Mouse (Mus musculus) R1 (cell line): ENCODE data around the gene Fggy.

Experiments used
- DNase-seq: peaks from one replicate; pipeline ENCODE4 v3.0.0-alpha.2; 2018; ENCODE audit warnings: low read depth, low spot score

Gene Fggy

GRCm38 (mm10) chr4:95557333-95557956 lies at the start of gene Fggy:
TSS of gene Fggy (plus strand) at chr4:95557507.
- peak; percentile 95 for DNase-seq

DNA sequence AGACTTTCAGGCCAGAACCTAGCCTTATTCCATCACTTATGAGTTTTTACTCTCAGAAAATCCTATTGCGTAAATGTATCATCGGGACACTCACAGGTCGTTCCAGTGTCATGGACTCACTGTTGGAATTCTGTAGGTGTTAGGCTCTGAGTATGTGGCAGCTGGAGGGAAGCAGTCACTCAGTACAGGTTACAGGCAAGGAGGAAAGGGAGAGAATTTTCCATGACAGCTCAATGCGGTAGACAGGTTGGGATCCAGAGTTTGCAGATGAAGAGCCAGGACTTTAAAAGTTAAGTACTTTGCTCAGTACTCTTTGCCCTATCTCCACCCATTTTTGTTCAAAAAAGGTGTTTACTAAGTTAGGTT lies 49.4 kb upstream of the Fggy start:
- DNase-seq = no peak

- DNase-seq = no peak
Measured at GRCm38 (mm10) chr4:95518382-95518781, 38.9 kb upstream of the Fggy start.

DNA sequence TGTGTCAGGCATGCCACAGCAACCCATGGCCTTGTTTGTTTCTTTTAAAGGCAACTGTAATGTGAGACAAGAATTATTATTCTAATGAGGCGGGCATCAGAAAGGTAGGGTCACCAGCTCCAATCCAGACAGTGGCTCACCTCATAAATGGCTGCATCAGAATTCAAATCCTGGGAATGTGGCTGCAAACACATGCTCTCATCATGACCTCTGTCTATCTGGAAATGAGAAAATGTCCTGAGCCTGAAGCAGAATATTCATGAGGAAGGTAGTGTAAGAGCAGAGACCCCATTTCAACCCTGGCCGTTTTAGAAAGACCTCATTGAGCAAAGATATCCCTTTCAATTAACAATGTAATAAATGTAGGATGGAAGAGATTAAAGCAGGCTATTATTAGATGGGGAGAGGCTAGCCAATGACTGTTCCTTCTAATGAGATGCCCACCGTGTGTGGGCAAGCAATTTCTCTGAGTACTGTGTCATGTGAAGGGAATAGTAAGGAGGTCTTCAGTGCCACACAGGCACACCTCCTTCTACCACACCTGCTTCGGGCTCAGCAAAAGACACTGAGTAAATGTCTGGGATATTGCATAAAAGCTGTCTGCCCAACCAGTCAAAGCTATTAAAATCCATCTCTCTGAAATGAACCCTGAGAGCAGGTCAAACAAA lies 37.2 kb upstream of the Fggy start:
- no peak for DNase-seq

DNA sequence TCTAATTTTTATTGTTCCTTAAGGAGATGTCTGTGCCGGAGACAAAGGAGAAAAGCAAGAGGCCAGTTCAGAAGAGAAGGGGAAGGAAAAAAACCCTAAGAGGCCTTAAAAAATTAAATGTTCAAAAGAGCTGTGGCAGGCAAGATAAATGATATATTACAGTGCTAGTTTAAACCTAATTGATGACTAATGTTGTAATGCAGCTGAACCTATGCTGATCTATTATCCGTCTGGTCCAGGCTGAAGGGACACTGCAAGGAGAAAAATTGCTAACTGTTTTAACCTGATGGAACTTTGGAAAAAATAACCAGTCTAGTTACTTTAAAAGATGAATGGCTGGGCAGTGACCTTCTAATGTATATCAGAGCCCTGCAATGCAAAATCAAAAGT lies 36.7 kb upstream of the Fggy start:
- DNase-seq = no peak

- DNase-seq = no peak
Measured at GRCm38 (mm10) chr4:95526588-95526987, 30.7 kb upstream of the Fggy start.

- peak; percentile 25 for DNase-seq
Measured at GRCm38 (mm10) chr4:95530757-95531156, 26.6 kb upstream of the Fggy start.

- DNase-seq = no peak
Measured at GRCm38 (mm10) chr4:95533946-95534345, 23.4 kb upstream of the Fggy start.

DNA sequence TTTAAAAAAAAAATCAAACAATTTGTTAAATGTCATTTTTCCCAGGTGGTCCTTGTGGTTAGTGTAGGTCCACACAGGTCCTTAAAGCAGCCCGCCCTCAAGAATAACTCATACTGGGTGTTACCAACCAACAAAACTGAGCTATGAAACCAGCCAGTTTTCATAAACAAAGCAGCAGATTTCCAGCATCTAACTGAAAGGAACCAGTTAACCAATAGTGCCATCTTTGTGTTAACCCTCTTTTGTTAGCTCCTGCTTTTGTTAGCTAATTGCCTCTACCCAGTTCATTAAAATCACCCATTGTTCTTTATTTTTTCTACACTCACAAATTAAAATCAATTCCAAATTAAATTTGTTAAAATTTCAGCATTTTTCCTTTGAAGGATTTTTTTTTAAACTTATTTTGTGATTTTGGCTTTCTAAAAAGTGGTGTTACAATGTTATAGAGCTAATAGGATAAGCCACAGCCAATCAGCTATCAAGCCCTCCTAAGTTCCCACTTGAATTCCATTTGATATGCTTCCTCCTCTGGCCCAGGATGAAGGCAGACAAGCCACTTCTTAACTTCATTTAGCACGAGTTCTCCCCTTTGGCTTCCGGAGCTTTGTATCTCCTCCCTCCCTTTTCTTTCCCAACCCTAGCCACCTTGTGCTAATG lies 15.8 kb upstream of the Fggy start:
- no peak for DNase-seq

- DNase-seq = no peak
Measured at GRCm38 (mm10) chr4:95542039-95542790, 15.1 kb upstream of the Fggy start.

- no peak for DNase-seq
Measured at GRCm38 (mm10) chr4:95543529-95543928, 13.8 kb upstream of the Fggy start.

DNA sequence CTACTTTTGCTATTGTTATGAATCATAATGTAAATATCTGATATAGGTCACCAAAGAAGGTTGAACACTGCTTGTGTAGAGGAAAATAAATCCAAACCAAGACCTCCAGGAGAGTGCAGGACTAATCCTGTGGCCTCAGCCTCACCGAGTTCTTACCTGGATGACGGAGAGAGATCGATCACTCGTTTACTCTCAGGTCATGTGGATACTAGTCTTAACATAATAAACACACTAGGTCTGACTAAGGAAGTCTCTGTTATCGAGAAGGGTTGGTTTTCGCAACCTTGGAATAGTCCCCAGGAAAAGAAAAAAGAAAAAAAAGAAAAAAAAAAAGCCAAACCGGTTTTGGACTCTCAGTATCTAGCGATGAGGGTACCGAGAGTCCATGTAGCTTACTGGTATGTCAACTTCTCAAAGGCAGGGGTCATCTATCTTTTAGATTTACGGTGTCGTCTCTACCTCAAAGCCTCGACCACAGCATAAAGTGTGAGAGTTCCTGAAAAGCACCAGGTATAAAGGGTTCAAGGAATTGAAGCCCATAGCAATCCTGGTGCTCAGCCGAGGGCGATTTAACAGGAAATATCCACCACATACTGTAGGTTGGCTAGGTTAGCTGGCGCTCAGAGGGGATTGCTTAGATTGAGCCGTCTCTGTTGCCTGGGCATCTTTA lies 509 bp upstream of the Fggy start:
- DNase-seq = no peak

DNA sequence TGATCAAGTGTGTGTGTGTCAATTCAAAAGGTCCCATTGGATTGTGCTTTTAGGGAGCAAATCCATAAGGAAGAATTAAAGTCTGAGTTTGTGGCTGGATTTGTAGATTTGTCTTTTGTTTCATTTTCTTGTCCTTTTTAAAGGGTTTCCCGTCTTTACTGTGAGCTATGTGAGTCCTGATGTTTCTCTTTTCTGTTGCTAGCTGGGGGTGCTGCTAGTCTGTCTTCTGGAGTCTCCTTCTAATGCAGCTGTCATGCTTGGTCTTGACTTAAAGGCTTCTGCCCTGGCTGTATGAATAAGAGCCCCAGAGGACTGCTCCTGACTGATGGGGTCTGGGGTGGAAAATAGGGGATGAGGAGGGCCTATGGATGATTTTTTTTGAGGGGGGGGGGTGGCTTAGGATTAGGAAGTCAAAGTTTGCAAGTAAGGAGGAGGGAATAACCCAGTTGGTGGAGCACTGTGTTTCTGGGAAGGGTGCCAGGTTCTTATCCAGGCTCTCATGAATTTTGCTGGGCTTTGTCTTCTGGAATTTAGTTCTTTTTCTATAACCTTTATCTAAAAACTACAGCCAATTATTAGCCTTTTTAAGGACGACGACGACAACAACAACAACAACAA lies 1.1 kb downstream of the Fggy start:
- DNase-seq = no peak

DNA sequence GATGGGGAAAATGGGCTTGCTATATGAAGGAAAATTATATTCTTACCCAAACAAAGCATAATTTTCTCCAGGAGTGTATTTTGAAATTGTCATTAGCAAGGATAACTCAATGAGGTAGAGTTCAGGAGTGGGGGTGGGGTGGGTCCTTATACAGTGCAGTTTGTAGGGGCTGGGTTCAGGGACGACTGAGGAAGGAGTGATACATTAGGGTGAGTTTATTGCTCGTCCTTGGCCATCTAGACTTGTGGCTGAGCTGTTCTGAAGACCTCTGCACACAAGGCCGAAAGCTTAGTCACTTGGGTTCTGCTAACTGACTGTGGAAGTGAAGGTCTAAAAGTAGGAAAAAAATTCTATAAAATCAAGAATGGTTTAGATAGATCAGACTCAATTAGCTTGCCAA lies 14.3 kb downstream of the Fggy start:
- DNase-seq = no peak

DNA sequence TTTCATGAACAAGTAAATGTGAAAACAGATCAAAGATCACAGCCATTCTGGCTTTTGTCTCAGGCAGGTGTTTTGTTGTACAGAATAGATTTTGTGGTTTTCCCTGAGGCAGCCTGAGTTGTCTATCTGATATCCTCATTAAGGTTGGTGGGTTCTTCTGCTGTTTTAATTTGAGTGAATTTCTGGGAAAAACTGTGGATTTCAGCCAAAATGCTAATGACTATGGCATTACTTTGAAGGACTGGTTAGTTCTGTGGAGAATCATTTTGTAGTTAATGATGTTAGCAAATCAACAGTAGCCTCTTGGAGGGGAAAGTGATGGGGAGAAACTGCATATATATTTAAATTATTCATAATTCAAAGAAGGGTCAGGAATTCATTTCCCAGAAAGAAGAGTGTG lies 16.4 kb downstream of the Fggy start:
- no peak for DNase-seq

DNA sequence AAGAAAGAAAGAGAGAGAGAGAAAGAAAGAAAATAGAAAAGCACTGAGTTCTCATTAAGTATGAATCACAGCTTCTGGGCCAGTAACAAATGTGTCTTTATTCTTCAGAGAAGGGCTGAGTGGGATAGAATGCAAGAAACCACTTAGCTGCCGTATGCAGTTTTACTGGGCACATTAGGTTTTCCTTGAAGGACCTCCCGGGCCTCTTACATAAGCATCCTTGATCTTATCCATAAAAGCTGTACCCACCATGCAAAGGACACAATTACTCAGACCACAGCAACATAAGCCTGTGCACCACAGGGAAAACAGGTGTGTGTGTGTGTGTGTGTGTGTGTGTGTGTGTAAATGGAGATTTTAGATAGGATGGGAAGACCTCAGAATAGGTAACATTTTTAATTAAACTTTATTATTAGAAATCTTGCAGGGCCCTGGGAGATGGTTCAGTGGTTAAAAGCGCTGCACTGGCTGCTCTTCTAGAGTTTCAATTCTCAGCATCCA lies 18.2 kb downstream of the Fggy start:
- DNase-seq = no peak

GRCm38 (mm10) chr4:95579183-95579582 lies 21.9 kb downstream of the Fggy start:
- no peak for DNase-seq

DNA sequence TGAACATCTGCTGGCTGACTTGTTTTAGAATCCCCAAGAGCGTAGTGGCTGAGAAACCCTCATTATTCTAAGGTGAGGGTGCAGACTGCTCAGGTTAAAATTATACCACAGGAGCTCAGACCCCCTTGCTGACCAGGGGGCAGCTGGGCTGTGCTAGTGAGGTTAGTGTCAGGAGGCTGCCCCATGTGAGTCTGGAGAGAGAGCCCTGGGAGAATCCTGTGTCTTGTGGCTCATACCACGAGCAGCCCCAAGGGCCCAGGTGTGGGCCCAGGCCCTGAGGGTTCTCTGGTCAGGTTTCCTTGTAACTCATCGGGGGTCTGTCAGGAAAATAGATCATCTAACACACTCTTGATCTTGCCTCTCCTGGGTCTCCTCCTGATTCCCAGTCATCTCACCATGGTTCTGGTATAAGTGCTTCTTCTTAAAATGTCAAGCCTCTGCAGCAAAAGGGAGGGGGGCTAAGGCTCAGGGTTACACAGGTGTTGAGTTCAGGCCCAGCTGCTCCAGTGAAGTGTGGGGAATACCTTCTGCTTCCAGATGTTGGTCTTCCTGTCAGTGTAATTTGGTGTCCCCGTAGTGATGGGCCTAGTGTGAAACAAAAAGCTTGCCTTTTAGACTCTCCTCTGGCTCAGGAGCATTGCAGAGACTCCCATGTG lies 26.9 kb downstream of the Fggy start:
- no peak for DNase-seq

GRCm38 (mm10) chr4:95586274-95587001 lies 29.1 kb downstream of the Fggy start:
- DNase-seq = no peak

DNA sequence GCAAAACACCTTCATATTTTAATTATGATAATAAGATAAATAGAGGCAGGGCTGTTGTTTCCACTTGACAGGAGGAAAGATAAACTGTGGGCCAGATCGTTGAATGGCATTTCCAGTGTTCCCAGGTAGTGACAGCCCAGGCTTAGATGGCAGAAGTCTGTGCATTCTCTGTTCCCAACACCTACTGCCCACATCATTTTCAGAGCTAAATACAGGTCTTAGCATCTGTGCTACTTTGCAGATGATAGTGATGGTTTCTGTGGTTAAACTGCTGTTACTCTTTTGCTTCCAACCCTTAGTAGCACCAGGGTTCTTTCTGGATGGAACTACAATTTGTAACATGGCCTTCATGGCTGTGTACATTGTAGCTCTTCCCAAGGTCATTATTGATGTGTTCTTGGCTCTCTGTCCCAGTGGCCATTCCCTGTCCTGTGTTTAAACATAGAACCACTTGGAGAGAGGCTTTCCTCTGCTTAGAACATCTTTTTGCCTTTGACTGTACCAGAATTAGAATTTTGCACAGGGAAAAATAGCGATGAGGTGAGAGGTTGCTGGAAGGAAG lies 31.5 kb downstream of the Fggy start:
- no peak for DNase-seq
